Comparison of ENCODE assay signal across 8 mouse cellular contexts in genomic region chr14:34616821-34617220, GRCm38 (mm10). TPM values are rescaled to one million over a fixed set of nuclear protein-coding genes. Genes with fewer than 3 reads are reported as not detected.
DNase-seq lines count a peak whose midpoint lies in the region; ATAC-seq and TF ChIP-seq lines count a peak whose summit lies in the region.

No protein-coding gene starts in this region.

- H3K27ac ChIP-seq in forebrain, embryonic 15.5 days (replicated peaks): no peak overlapping the region
- H3K27ac ChIP-seq in liver, postnatal 0 days (ENCODE audit: low read depth): no peak overlapping the region
- no peak overlapping the region for H3K27ac ChIP-seq in neural tube, embryonic 15.5 days (replicated peaks)
- H3K27ac ChIP-seq in testis, adult 2 months (ENCODE audit: control insufficient read depth, insufficient read depth, low read depth, low read length): no peak overlapping the region

- H3K4me2 ChIP-seq in forebrain, embryonic 15.5 days (replicated peaks): no peak overlapping the region
- no peak overlapping the region for H3K4me2 ChIP-seq in liver, postnatal 0 days (ENCODE audit: low read depth, low read length)
- no peak overlapping the region for H3K4me2 ChIP-seq in neural tube, embryonic 15.5 days

- TF ChIP-seq CTCF in liver, postnatal 0 days (IDR thresholded peaks at IDR 0.05; ENCODE audit: low read depth): peak; percentile 100
- TF ChIP-seq CTCF in testis, adult 2 months (IDR thresholded peaks at IDR 0.05; ENCODE audit: control insufficient read depth, insufficient read depth, insufficient replicate concordance, low read depth, low read length): peak; percentile 85

- H3K4me3 ChIP-seq in forebrain, embryonic 15.5 days: no peak overlapping the region
- no peak overlapping the region for H3K4me3 ChIP-seq in liver, postnatal 0 days (ENCODE audit: low read depth, low read length)
- no peak overlapping the region for H3K4me3 ChIP-seq in neural tube, embryonic 15.5 days (replicated peaks)
- H3K4me3 ChIP-seq in testis, adult 2 months (ENCODE audit: control insufficient read depth, low read depth, low read length): no peak overlapping the region

- intact Hi-C loops in heart, postnatal 25 days (cut with DNase I): loop anchor here (1.0 kb wide), 1 partner anchor 161 kb away; no protein-coding TSS in a partner anchor

- TF ChIP-seq POLR2A in testis, adult 2 months (IDR thresholded peaks at IDR 0.05; ENCODE audit: control insufficient read depth, low read depth, low read length): no peak

- DNase-seq in ES-CJ7 (ENCODE audit: low read depth, low spot score): peak; percentile 86
- DNase-seq in heart, postnatal 25 days (ENCODE audit: low spot score): peak; percentile 48
- peak; percentile 50 for DNase-seq in large intestine, adult 2 months (ENCODE audit: low read depth, low spot score)
- peak; percentile 91 for DNase-seq in liver, postnatal 0 days

- TF ChIP-seq EP300 in liver, postnatal 0 days (IDR thresholded peaks at IDR 0.05; ENCODE audit: low read depth): no peak

- peaks cover 21% of the 10 kb centered on the region for H3K27me3 ChIP-seq in forebrain, embryonic 15.5 days
- 0 out of 2 replicates have a peak, but pooled peaks cover 4% of the 10 kb centered on the region for H3K27me3 ChIP-seq in liver, postnatal 0 days (ENCODE audit: insufficient read depth, low read length)
- H3K27me3 ChIP-seq in neural tube, embryonic 15.5 days (replicated peaks): peaks cover 20% of the 10 kb centered on the region
- no peaks in the 10 kb centered on the region for H3K27me3 ChIP-seq in testis, adult 2 months (ENCODE audit: control insufficient read depth, insufficient read depth, low read length)

- no peaks in the 10 kb centered on the region for H3K4me1 ChIP-seq in forebrain, embryonic 15.5 days
- H3K4me1 ChIP-seq in liver, postnatal 0 days (ENCODE audit: insufficient read depth): peaks cover 6% of the 10 kb centered on the region; the same call in 1 of the 2 replicates
- peaks cover 9% of the 10 kb centered on the region for H3K4me1 ChIP-seq in neural tube, embryonic 15.5 days
- H3K4me1 ChIP-seq in testis, adult 2 months (ENCODE audit: control insufficient read depth, insufficient read depth, low read length): peaks cover 4% of the 10 kb centered on the region

- ATAC-seq in cerebellum, adult (ENCODE audit: insufficient number of reproducible peaks, low FRiP score, low TSS enrichment): peak; percentile 90
- ATAC-seq in forebrain, embryonic 15.5 days (replicated peaks): peak; percentile 83
- ATAC-seq in liver, postnatal 0 days: peak; percentile 69
- ATAC-seq in neural tube, embryonic 15.5 days (ENCODE audit: low FRiP score): peak; percentile 79

- H3K9ac ChIP-seq in forebrain, embryonic 15.5 days (replicated peaks): no peak overlapping the region
- H3K9ac ChIP-seq in liver, postnatal 0 days (replicated peaks): no peak overlapping the region
- no peak overlapping the region for H3K9ac ChIP-seq in neural tube, embryonic 15.5 days (replicated peaks)

- no peaks in the 10 kb centered on the region for H3K9me3 ChIP-seq in forebrain, embryonic 15.5 days
- H3K9me3 ChIP-seq in liver, postnatal 0 days (ENCODE audit: low read length): no peaks in the 10 kb centered on the region
- no peaks in the 10 kb centered on the region for H3K9me3 ChIP-seq in neural tube, embryonic 15.5 days (replicated peaks)

- WGBS in forebrain, embryonic 15.5 days: 1% methylated on average over 8 of the region's 8 CpGs
- 3% methylated on average over 8 of the region's 8 CpGs for WGBS in large intestine, adult 2 months
- 1% methylated on average over 8 of the region's 8 CpGs for WGBS in liver, postnatal 0 days (ENCODE audit: insufficient replicate concordance)
- 2% methylated on average over 8 of the region's 8 CpGs for WGBS in neural tube, embryonic 15.5 days

- H3K36me3 ChIP-seq in forebrain, embryonic 15.5 days: no peaks in the 10 kb centered on the region
- H3K36me3 ChIP-seq in liver, postnatal 0 days (replicated peaks; ENCODE audit: insufficient read depth, low read length): no peaks in the 10 kb centered on the region
- no peaks in the 10 kb centered on the region for H3K36me3 ChIP-seq in neural tube, embryonic 15.5 days
- H3K36me3 ChIP-seq in testis, adult 2 months (ENCODE audit: control insufficient read depth, insufficient read depth, low read length): no peaks in the 10 kb centered on the region

RNA-seq across cellular contexts. Expression of gene Opn4, which starts 16.9 kb away (rescaled TPM):
- polyA plus RNA-seq in forebrain, embryonic 15.5 days (2015; fragmentation: Nextera tagmentation; extraction: Ambion mirVana): not detected in 2 replicates
- 1 to 10 TPM; 2.6 to 2.9 TPM for total RNA-seq in heart, postnatal 25 days (2021)
- polyA plus RNA-seq in large intestine, adult 2 months (2012; rRNA removed): 0.15 TPM in 1 of 2 replicates, not detected in the other
- polyA plus RNA-seq in liver, postnatal 0 days (2015; fragmentation: Nextera tagmentation; extraction: Ambion mirVana): not detected in 2 replicates
- 0.28 TPM in 1 of 2 replicates, not detected in the other for polyA plus RNA-seq in neural tube, embryonic 15.5 days (2015; fragmentation: Nextera tagmentation; extraction: Ambion mirVana)
- 0.14 and 0.26 TPM in 2 replicates for polyA plus RNA-seq in testis, adult 2 months (2012; rRNA removed)

RNA-seq across cellular contexts. Expression of gene Ldb3, which starts 28.3 kb away (rescaled TPM):
- 0.46 and 0.60 TPM in 2 replicates for polyA plus RNA-seq in forebrain, embryonic 15.5 days (2015; fragmentation: Nextera tagmentation; extraction: Ambion mirVana)
- total RNA-seq in heart, postnatal 25 days (2021): 1,000 to 10,000 TPM; 1,007 to 1,096 TPM
- 19.5 and 45.8 TPM in 2 replicates for polyA plus RNA-seq in large intestine, adult 2 months (2012; rRNA removed)
- 0.26 and 3.2 TPM in 2 replicates for polyA plus RNA-seq in liver, postnatal 0 days (2015; fragmentation: Nextera tagmentation; extraction: Ambion mirVana)
- 3.5 and 4.9 TPM in 2 replicates for polyA plus RNA-seq in neural tube, embryonic 15.5 days (2015; fragmentation: Nextera tagmentation; extraction: Ambion mirVana)
- polyA plus RNA-seq in testis, adult 2 months (2012; rRNA removed): 0.54 and 0.99 TPM in 2 replicates

RNA-seq across cellular contexts. Expression of gene Wapl, which starts 56.9 kb away (rescaled TPM):
- 21.6 and 22.3 TPM in 2 replicates for polyA plus RNA-seq in forebrain, embryonic 15.5 days (2015; fragmentation: Nextera tagmentation; extraction: Ambion mirVana)
- total RNA-seq in heart, postnatal 25 days (2021): 10 to 100 TPM; 32.8 to 36.0 TPM
- 25.3 and 28.8 TPM in 2 replicates for polyA plus RNA-seq in large intestine, adult 2 months (2012; rRNA removed)
- polyA plus RNA-seq in liver, postnatal 0 days (2015; fragmentation: Nextera tagmentation; extraction: Ambion mirVana): 15.3 TPM in 2 replicates
- polyA plus RNA-seq in neural tube, embryonic 15.5 days (2015; fragmentation: Nextera tagmentation; extraction: Ambion mirVana): 11.2 and 15.7 TPM in 2 replicates
- 22.5 and 35.3 TPM in 2 replicates for polyA plus RNA-seq in testis, adult 2 months (2012; rRNA removed)
